8 mouse cellular contexts compared by ENCODE assay signal in the genomic region with DNA sequence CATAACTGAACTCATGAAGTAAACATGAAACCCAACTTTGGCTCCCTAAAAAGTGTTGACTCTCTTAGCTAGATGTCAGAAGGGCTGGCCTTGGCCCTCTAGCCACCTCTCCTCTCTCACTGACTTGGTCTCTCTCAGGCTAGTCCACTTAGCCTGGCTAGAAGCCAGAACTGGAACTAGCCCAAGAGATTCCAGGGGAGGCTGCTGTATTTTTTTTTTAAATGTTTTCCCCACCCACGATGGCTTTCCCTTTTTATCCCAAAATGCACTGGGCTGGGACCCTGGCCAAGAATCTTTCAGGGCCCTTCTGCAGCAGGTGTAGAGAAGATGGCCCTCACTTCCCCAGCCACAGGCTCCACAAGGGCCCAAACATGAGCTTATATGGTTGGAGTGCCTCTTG. TPM values are rescaled to one million over a fixed set of nuclear protein-coding genes. Genes with fewer than 3 reads are reported as not detected.
DNase-seq lines count a peak whose midpoint lies in the region; ATAC-seq and TF ChIP-seq lines count a peak whose summit lies in the region.

No protein-coding gene starts in this region.

- H3K27ac ChIP-seq in heart, embryonic 16.5 days (ENCODE audit: low read length): peak overlapping the region; percentile 76
- no peak overlapping the region for H3K27ac ChIP-seq in forebrain, embryonic 16.5 days (ENCODE audit: low read length)
- no peak overlapping the region for H3K27ac ChIP-seq in midbrain, embryonic 15.5 days

- no peak for ATAC-seq in heart, embryonic 16.5 days (replicated peaks; ENCODE audit: extremely low read depth, insufficient read depth, low FRiP score)
- no peak for ATAC-seq in forebrain, embryonic 16.5 days
- no peak for ATAC-seq in midbrain, embryonic 15.5 days (replicated peaks)

- H3K4me1 ChIP-seq in heart, embryonic 16.5 days (ENCODE audit: control insufficient read depth, insufficient read depth, low read length): peaks cover 43% of the 10 kb centered on the region
- H3K4me1 ChIP-seq in lung, adult 2 months (ENCODE audit: control insufficient read depth, insufficient read depth, low read length): peaks cover 3% of the 10 kb centered on the region
- peaks cover 14% of the 10 kb centered on the region for H3K4me1 ChIP-seq in forebrain, embryonic 16.5 days (replicated peaks; ENCODE audit: control insufficient read depth, insufficient read depth, low read length)
- H3K4me1 ChIP-seq in midbrain, embryonic 15.5 days: peaks cover 23% of the 10 kb centered on the region

- TF ChIP-seq CTCF in lung, adult 2 months (IDR thresholded peaks at IDR 0.05; ENCODE audit: insufficient read depth, low read length): no peak

- H3K9me3 ChIP-seq in heart, embryonic 16.5 days (replicated peaks; ENCODE audit: control insufficient read depth, low read length): no peaks in the 10 kb centered on the region
- H3K9me3 ChIP-seq in forebrain, embryonic 16.5 days (ENCODE audit: control insufficient read depth, low read length): no peaks in the 10 kb centered on the region
- H3K9me3 ChIP-seq in midbrain, embryonic 15.5 days: no peaks in the 10 kb centered on the region

- WGBS in heart, embryonic 16.5 days: 13% methylated on average over 1 of the region's 1 CpGs
- WGBS in lung, adult 2 months: 15% methylated on average over 1 of the region's 1 CpGs
- WGBS in forebrain, embryonic 16.5 days: 12% methylated on average over 1 of the region's 1 CpGs
- WGBS in midbrain, embryonic 15.5 days: 76% methylated on average over 1 of the region's 1 CpGs

- peaks cover 24% of the 10 kb centered on the region for H3K27me3 ChIP-seq in heart, embryonic 16.5 days (ENCODE audit: control insufficient read depth, insufficient read depth, low read length)
- H3K27me3 ChIP-seq in forebrain, embryonic 16.5 days (replicated peaks; ENCODE audit: control insufficient read depth, insufficient read depth, low read length): peaks cover 26% of the 10 kb centered on the region
- peaks cover 41% of the 10 kb centered on the region for H3K27me3 ChIP-seq in midbrain, embryonic 15.5 days (replicated peaks)

- H3K4me3 ChIP-seq in heart, embryonic 16.5 days (ENCODE audit: low read length): no peak overlapping the region
- H3K4me3 ChIP-seq in lung, adult 2 months (replicated peaks; ENCODE audit: extremely low read depth, low read depth, low read length): no peak overlapping the region
- H3K4me3 ChIP-seq in forebrain, embryonic 16.5 days (replicated peaks; ENCODE audit: low read length): no peak overlapping the region
- H3K4me3 ChIP-seq in midbrain, embryonic 15.5 days: no peak overlapping the region

- TF ChIP-seq POLR2A in lung, adult 2 months (IDR thresholded peaks at IDR 0.05; ENCODE audit: borderline replicate concordance, extremely low read depth, low read depth, low read length): no peak

- H3K36me3 ChIP-seq in heart, embryonic 16.5 days (ENCODE audit: control insufficient read depth, insufficient read depth): no peaks in the 10 kb centered on the region
- no peaks in the 10 kb centered on the region for H3K36me3 ChIP-seq in forebrain, embryonic 16.5 days (ENCODE audit: control insufficient read depth, insufficient read depth)
- no peaks in the 10 kb centered on the region for H3K36me3 ChIP-seq in midbrain, embryonic 15.5 days (replicated peaks)

- no peak overlapping the region; the same call in 1 of the 2 replicates for H3K4me2 ChIP-seq in heart, embryonic 16.5 days (ENCODE audit: low read depth, low read length)
- H3K4me2 ChIP-seq in forebrain, embryonic 16.5 days (ENCODE audit: low read length): no peak overlapping the region
- no peak overlapping the region for H3K4me2 ChIP-seq in midbrain, embryonic 15.5 days

- 0 out of 2 replicates have a peak overlapping the region, but pooled peaks have one; percentile 23 for H3K9ac ChIP-seq in heart, embryonic 16.5 days (ENCODE audit: low read length)
- no peak overlapping the region for H3K9ac ChIP-seq in forebrain, embryonic 16.5 days (replicated peaks; ENCODE audit: low read depth, low read length)
- no peak overlapping the region for H3K9ac ChIP-seq in midbrain, embryonic 15.5 days

- peak; percentile 85 for DNase-seq in 3T3-L1 (ENCODE audit: low read depth, low spot score)
- DNase-seq in adrenal gland, postnatal 14 days: peak; percentile 76
- DNase-seq in lung, adult 2 months: peak; percentile 33
- no peak for DNase-seq in B cell, adult 2 months
- no peak for DNase-seq in spleen, adult 12 weeks (ENCODE audit: low spot score)

RNA-seq across cellular contexts. Expression of gene Adam33, which starts 4.2 kb away (rescaled TPM):
- 4.4 and 4.5 TPM in 2 replicates for total RNA-seq in adrenal gland, postnatal 14 days (2021)
- polyA plus RNA-seq in heart, embryonic 16.5 days (2015; fragmentation: Nextera tagmentation; extraction: Ambion mirVana): 16.9 and 17.3 TPM in 2 replicates
- polyA plus RNA-seq in lung, adult 2 months (2012; rRNA removed): 28.8 and 34.5 TPM in 2 replicates
- 1.4 TPM in 2 replicates for polyA plus RNA-seq in forebrain, embryonic 16.5 days (2015; fragmentation: Nextera tagmentation; extraction: Ambion mirVana)
- 1.3 and 2.1 TPM in 2 replicates for polyA plus RNA-seq in midbrain, embryonic 15.5 days (2015; fragmentation: Nextera tagmentation; extraction: Ambion mirVana)

RNA-seq across cellular contexts. Expression of gene Gfra4, which starts 16.5 kb away (rescaled TPM):
- 9.2 and 12.9 TPM in 2 replicates for total RNA-seq in adrenal gland, postnatal 14 days (2021)
- polyA plus RNA-seq in heart, embryonic 16.5 days (2015; fragmentation: Nextera tagmentation; extraction: Ambion mirVana): 1.8 and 3.0 TPM in 2 replicates
- 7.3 and 10.9 TPM in 2 replicates for polyA plus RNA-seq in lung, adult 2 months (2012; rRNA removed)
- polyA plus RNA-seq in forebrain, embryonic 16.5 days (2015; fragmentation: Nextera tagmentation; extraction: Ambion mirVana): 33.0 and 42.8 TPM in 2 replicates
- 39.4 and 43.1 TPM in 2 replicates for polyA plus RNA-seq in midbrain, embryonic 15.5 days (2015; fragmentation: Nextera tagmentation; extraction: Ambion mirVana)

RNA-seq across cellular contexts. Expression of gene Siglec1, which starts 27.2 kb away (rescaled TPM):
- 2.3 and 8.2 TPM in 2 replicates for total RNA-seq in adrenal gland, postnatal 14 days (2021)
- polyA plus RNA-seq in heart, embryonic 16.5 days (2015; fragmentation: Nextera tagmentation; extraction: Ambion mirVana): 0.46 and 0.49 TPM in 2 replicates
- 14.7 and 18.5 TPM in 2 replicates for polyA plus RNA-seq in lung, adult 2 months (2012; rRNA removed)
- 0.12 and 0.13 TPM in 2 replicates for polyA plus RNA-seq in forebrain, embryonic 16.5 days (2015; fragmentation: Nextera tagmentation; extraction: Ambion mirVana)
- 0.27 and 0.59 TPM in 2 replicates for polyA plus RNA-seq in midbrain, embryonic 15.5 days (2015; fragmentation: Nextera tagmentation; extraction: Ambion mirVana)

Comparison
In these comparisons a context has a peak if more than half of its experiments do, and no peak if none do; other contexts are left out.
1. DNase-seq: peak in 3T3-L1 (single experiment), adrenal gland, postnatal 14 days (single experiment) and lung, adult 2 months (single experiment); none in B cell, adult 2 months (0 of 2) and spleen, adult 12 weeks (single experiment).